Mouse (Mus musculus) thymus, postnatal 36 days (tissue): ENCODE measurements around the gene Ano1.

Experiments
- DNase-seq, 2 experiments: peaks; one replicate each; pipeline ENCODE4 v3.0.0; 2022; ENCODE audit warnings: mixed read lengths in 2 of 2

Ano1 gene

DNA sequence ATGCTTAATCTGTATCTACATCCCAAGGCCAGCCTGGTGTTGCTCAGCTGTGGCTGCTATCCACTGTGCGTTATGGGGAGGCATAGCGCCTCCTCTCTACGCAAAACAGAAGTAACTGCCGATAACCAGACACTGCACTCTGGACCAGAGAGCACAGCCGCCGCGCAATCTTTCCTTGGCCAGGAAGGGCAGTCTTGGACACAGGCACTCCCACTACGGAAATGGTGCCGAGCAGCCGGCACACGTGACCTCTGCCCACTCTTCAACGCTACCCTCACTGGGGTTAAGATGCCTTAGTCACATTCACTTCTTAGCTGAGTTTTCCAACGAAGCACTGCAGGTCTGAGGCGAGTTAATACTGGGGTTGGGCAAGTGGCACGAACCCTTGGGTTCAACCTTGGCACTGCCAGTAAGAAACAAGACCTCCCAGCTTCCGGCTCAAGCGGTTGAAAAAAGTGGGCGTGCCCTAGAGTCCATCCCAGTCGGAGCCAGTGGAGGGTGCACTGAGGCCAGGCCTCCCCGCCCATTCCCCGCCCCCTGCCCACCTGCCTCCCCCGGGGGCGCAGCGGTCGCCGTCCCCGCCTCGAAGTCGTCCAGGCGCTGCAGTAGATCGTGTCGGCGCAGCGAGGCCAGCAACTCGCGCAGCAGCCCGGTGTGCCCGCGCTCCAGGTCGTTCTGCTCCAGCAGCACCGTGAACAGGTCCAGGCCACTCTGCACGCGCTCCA lies 170.1 kb downstream of the Ano1 start:
- peak; percentile 79 to 86 for DNase-seq

- DNase-seq, result no peak
These were observed 173.9 kb downstream of the Ano1 start for GRCm38 (mm10) chr7:144577876-144578275.

DNA sequence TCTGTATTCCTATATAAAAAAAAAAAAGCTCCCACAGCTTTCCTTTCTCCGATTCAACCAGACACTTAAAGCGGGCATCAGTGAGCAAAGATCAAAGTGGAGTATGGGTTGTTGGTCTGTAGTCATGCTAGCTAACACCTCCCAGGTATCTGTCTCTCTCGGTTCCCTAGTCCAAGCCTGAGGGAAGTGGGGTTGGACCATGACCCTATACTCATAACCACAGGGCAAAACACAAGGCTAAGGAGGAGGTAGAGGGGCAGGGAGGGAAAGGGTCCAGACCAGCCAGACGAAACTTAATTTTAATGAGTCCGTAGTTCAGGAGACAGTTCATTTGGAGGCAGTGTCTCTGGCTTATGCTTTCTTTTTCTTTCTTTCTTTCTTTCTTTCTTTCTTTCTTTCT lies 179.5 kb downstream of the Ano1 start:
- no peak for DNase-seq

GRCm38 (mm10) chr7:144571598-144571997 lies 180.2 kb downstream of the Ano1 start:
- no peak for DNase-seq

DNA sequence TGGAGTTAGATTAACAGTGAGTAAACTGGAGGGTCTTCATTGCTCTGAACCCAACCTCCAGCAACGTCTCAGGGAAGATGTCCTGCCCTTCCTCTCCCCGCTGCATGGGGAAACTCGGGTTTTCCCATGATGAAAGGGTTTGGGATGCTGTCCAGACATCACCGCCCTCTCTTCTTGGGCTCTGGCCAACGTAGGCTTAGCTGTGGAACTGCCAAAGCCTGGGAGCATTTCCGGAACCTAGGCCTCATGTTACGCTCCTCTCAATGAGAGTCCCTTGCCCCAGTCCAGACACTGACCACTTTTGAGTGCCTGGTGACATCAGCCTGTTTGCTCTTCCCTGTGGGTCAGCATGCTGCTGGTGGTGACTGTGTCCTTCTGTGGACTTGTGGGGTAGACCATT lies 182.3 kb downstream of the Ano1 start:
- no peak for DNase-seq

- DNase-seq, result no peak
These were observed 183.7 kb downstream of the Ano1 start for GRCm38 (mm10) chr7:144568091-144568490.

GRCm38 (mm10) chr7:144566921-144567682 lies 184.7 kb downstream of the Ano1 start:
- no peak for DNase-seq

- no peak for DNase-seq
These were observed 188.2 kb downstream of the Ano1 start for GRCm38 (mm10) chr7:144563456-144564155.

- no peak for DNase-seq
These were observed 189.8 kb downstream of the Ano1 start for GRCm38 (mm10) chr7:144562016-144562415.

- DNase-seq, result peak; percentile 27 to 59
These were observed 191.2 kb downstream of the Ano1 start for GRCm38 (mm10) chr7:144560594-144560993.

DNA sequence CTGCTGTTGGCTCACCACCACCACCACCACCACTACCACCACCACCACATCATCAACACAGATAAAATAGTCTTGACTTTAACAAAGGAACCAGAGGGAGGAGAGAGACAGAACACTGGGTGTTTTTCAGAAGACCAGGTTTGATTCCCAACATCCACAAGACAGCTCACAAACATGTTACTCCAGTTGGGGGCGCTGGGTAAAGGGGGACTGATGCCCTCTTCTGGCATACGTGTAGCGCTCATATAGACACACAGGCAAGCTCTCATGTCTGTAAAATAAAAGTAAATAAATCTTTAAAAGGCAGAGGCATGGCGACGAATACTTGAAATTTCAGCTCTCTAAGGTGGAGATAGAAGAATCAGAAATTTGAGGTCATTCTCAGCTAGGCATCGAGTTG lies 193.2 kb downstream of the Ano1 start:
- no peak for DNase-seq

DNA sequence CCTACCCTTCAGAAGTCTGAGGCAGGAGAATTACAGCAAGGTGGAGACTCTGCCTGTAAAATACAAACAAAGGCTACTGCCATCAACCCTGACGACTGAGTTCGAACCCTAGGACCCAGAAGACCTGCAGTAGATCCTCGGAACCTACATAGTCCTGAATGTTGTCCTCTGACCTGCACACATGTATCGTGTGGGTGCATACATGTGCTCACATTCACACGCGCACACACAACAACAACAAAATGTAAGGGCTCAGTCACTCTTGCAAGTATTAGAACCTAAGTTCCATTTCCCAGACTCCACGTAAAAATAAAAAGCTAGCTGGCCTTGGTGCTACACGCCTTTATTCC lies 197.7 kb downstream of the Ano1 start:
- DNase-seq, result no peak

DNA sequence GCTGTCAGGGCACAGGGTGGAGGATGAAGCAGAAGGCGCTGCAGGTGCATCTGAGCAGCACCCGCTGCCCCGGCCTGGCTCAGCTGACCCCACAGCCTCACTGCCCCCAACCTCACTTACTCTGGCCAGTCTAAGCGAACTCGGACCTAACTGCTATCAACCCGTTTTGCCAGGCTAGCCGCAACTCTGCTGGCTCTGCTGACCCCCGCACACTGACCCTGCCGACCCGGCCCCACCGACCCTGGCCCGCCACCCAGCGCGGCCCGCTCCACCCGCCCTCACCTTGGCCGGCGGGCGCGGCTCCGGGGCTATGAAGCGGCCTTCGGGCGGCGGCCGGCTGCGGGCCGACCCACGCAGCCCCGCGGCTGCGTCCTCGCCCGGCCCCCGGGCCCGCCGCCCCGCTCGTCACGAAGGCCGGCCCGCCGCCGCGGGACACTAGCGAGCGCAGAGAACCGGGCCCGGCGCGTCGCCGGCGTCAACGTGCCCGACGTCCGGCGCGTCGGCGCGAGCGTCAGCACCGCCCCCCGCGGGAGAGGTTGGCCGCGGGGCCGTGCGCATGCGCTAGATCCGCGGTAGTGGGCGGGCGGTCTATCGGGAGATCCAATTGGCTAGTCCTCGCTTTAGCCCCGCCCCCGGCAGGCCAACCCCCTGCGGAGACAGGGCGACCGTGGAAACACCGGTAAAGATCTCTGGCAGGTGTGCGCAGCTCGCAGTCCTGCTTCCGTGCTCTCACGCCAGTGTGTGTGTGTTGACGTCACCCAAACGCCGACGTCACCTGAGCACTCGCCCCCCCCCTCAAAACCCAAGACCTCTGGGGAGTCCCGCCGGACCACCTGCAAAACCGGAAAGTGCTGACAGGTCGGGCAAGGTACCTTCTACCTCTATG lies 198.3 kb downstream of the Ano1 start, which contains the start of gene Ppfia1:
Gene Ppfia1 (minus strand): TSS at position 493 of the 886 bp plus-strand sequence.
- DNase-seq, result peak; percentile 99

DNA sequence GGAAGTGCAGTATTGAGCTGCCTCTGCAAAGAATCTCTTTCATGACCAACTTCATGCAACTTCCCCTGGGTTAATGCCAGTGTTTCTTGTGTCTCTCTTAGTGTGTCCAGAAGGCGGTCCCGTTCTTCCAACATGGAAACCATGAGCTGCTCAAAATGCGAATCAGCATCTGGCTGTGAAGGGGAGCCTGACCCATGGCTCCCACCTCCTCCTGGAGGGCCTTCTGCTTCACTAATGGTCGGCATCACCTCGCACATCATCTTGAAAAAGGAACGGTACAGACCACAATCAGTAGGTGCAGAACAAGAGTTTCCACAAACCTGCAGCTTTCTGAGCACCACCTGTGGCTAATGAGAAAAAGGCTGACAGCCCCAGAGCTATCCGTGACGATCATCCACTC lies 199.5 kb downstream of the Ano1 start:
- DNase-seq, result no peak

DNA sequence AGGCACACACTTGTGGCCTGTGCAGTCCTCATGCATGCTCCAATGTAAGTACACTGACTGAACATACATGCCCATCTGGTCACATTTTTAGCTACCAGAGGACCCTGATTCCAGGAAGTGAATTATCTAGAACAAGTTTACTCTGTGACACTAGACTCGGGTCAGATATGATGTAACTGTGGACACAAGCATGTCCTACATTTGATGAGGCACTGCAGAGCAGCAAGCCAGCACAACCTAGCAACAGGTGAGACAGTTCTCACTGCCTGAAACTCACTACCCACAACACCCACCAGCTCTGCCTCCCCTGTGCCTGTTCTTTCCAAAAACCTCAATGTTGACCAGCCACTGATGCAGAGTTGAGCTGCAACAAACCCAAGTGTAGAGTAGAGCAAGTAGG lies 201.0 kb downstream of the Ano1 start:
- DNase-seq, result no peak

DNA sequence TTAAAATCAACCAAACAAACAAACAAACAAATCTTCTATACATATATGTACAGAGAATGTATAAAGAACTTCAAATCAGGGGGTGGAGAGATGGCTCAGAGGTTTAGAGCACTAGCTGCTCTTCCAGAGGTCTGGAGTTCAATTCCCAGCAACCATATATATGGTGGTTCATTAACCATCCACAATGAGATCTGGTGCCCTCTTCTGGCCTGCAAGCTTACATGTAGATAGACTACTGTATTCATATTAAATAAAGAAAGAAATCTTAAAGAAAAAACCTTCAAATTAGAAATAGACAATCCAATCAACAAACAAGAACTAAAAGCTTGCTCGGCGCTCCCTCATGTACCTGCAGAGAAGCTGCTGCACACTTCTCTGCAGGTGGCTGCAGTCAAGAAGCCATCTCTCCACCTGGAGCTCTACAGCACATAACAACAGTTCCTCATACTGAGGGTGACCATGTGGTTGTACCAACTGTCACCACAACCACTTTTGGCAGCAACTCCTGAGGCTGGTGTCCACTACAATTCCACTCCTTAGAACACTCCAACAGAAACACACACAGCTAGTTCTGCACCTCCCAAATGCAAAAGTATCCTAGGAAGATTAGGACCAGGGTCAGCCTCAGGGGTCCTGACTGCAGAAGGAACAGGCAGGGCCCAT lies 201.7 kb downstream of the Ano1 start:
- DNase-seq, result no peak

DNA sequence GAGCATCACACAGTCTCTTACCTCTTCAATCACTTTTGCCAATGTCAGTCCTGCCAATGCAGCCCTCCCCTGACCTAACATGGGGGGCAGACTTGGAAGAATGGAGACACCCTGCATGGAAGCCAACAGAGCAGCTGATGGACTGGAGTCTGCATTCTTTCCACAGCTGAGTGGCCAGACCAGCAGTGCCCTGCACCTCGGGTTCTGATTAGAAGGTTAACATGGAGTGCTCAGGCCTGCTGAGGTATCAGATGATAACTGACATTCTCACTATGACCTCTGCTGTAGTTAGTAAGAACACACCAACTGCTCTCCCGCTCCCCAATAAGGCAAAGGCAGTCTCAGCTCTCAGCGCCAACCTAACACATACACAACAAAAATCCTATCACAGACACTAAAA lies 206.5 kb downstream of the Ano1 start:
- no peak for DNase-seq

DNA sequence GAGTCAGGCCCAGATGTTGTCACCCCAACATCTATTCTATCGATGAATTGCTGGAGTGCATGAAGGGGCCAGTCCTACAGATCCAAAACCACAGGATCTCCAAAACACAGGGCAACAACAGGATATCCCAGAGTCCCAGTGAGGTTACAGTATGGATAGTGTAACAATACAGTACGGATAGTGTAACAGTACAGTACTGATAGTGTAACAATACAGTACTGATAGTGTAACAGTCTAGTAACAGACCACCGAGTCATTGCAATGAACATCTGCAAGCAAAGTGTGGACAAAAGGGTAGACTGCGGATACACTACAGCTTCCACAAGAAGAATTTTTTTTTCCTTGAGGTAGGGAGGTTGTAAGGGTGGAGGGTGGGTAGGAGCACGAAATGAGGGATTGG lies 210.4 kb downstream of the Ano1 start:
- no peak for DNase-seq

DNA sequence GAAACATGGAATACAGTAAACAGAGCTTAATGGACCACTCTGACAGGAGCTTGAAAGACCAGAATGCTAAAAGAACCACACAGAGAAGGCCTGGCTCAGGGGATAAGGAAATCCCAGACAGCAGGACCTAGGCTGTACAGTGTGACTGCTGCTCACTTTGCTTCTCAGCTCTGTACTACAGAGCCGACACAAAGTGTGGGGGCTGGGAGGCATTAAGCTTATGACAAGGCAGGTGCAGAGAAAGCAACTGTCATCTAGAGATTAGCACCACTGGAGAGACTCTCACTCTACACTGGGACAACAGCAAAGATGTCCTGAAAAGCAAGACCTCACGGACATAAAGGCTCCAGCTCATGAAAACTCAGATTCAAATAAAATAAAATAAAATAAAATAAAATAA lies 212.6 kb downstream of the Ano1 start:
- peak; percentile 44 to 64 for DNase-seq
